Mouse (Mus musculus) B cell, adult 2 months (primary cell): ENCODE results near the gene Il16.
"Not testable (repeated sequence)": the region's sequence is repeated elsewhere in the genome, so short reads cannot be mapped to it uniquely, and the experiment has no call there.

ENCODE experiments used
- DNase-seq, 2 experiments: peaks; one replicate each; pipeline ENCODE4 v3.0.0; 2022

Il16 gene

GRCm38 (mm10) chr7:83735108-83735781 lies 10.3 kb downstream of the Il16 start:
- no peak for DNase-seq

GRCm38 (mm10) chr7:83734671-83735082 lies 10.8 kb downstream of the Il16 start:
- peak in 1 of 2 experiments; percentile 8 for DNase-seq

- no peak for DNase-seq
These were observed 11.3 kb downstream of the Il16 start for GRCm38 (mm10) chr7:83734246-83734645.

- no peak for DNase-seq
These were observed 12.7 kb downstream of the Il16 start for GRCm38 (mm10) chr7:83732781-83733180.

GRCm38 (mm10) chr7:83731961-83732666 lies 13.4 kb downstream of the Il16 start:
- DNase-seq: no peak

- no peak for DNase-seq
These were observed 14.2 kb downstream of the Il16 start for GRCm38 (mm10) chr7:83731297-83731696.

GRCm38 (mm10) chr7:83726936-83727632 lies 18.4 kb downstream of the Il16 start:
- DNase-seq: no peak

GRCm38 (mm10) chr7:83725801-83726200 lies 19.7 kb downstream of the Il16 start:
- DNase-seq: no peak

- no peak for DNase-seq
These were observed 21.0 kb downstream of the Il16 start for GRCm38 (mm10) chr7:83724541-83724940.

GRCm38 (mm10) chr7:83723954-83724353 lies 21.6 kb downstream of the Il16 start:
- DNase-seq: no peak

GRCm38 (mm10) chr7:83723221-83723620 lies 22.3 kb downstream of the Il16 start:
- no peak for DNase-seq

GRCm38 (mm10) chr7:83722485-83722884 lies 23.0 kb downstream of the Il16 start:
- no peak for DNase-seq

GRCm38 (mm10) chr7:83720231-83720630 lies 25.3 kb downstream of the Il16 start:
- DNase-seq: no peak

- no peak for DNase-seq
These were observed 28.4 kb downstream of the Il16 start for GRCm38 (mm10) chr7:83717021-83717725.

GRCm38 (mm10) chr7:83713639-83714038 lies 31.9 kb downstream of the Il16 start:
- no peak for DNase-seq

- not testable (repeated sequence) for DNase-seq
These were observed 33.8 kb downstream of the Il16 start for GRCm38 (mm10) chr7:83711676-83712259.

- no peak for DNase-seq
These were observed 42.3 kb downstream of the Il16 start for GRCm38 (mm10) chr7:83703046-83703775.

- DNase-seq: no peak
These were observed 46.3 kb downstream of the Il16 start for GRCm38 (mm10) chr7:83699066-83699745.

GRCm38 (mm10) chr7:83695449-83696212 lies 49.9 kb downstream of the Il16 start:
- DNase-seq: peak; percentile 51 to 57

GRCm38 (mm10) chr7:83682640-83683274 lies 62.8 kb downstream of the Il16 start:
- no peak for DNase-seq
